In the genomic region with DNA sequence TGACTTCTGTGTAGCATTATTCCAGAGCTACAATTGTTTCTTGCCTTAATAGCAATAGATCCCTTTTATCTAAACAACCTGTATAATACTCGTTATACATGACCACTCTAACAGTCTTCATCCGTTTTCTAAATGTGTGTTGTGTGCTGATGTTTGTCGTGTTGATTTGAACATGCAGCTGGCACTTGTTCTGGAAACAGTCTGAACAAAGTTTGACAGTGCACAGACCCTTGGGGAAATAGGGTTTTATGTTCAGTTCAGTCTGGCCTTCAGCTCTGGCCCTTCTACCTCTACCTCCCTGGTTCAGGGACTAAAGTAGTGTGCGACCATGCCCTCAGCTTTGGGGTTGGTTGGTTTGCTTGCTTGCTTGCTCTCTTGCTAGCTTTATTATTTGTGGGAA, we compare ENCODE assay signal across 16 mouse cellular contexts.
"Had no signal": no experiment of that assay in that cellular context is flagged by ENCODE, and none has a peak within 500 bp of the region (broad histone marks: within the 10 kb centered on the region; RNA-seq: fewer than 3 reads in every experiment).

No protein-coding gene starts in this region.

- H3K4me1 ChIP-seq: neural tube, embryonic 13.5 days; neural tube, embryonic 15.5 days; stomach, embryonic 15.5 days had no signal

- H3K9me3 ChIP-seq: neural tube, embryonic 13.5 days; neural tube, embryonic 15.5 days; stomach, embryonic 15.5 days had no signal

- H3K9ac ChIP-seq: neural tube, embryonic 13.5 days; neural tube, embryonic 15.5 days; stomach, embryonic 15.5 days had no signal

- H3K4me2 ChIP-seq: neural tube, embryonic 13.5 days; neural tube, embryonic 15.5 days; stomach, embryonic 15.5 days had no signal

- H3K4me3 ChIP-seq: neural tube, embryonic 13.5 days; neural tube, embryonic 15.5 days; stomach, embryonic 15.5 days had no signal

- DNase-seq: retina, postnatal 1 day; right cerebral cortex, adult 18-20 months; right cerebral cortex, postnatal 14 days; right cerebral cortex, postnatal 25 days; right cerebral cortex, postnatal 4 days; spleen, adult 18-20 months; thymus, adult 18-20 months; thymus, adult 2 months; thymus, postnatal 14 days; thymus, postnatal 25 days; thymus, postnatal 36 days; thymus, postnatal 4 days had no signal

- H3K27ac ChIP-seq: neural tube, embryonic 13.5 days; neural tube, embryonic 15.5 days; stomach, embryonic 15.5 days; stomach, postnatal 0 days had no signal

- H3K27me3 ChIP-seq: neural tube, embryonic 13.5 days; neural tube, embryonic 15.5 days; stomach, embryonic 15.5 days had no signal
